Mouse (Mus musculus): Measurements from ENCODE around the gene Itgb3bp. TPM values are rescaled to one million over a fixed set of nuclear protein-coding genes. Genes with fewer than 3 reads are reported as not detected.

Itgb3bp gene
- total and polyA plus RNA-seq, 2 experiments from 2014 or later = 1.1 to 26.2 TPM

- Histone ChIP-seq H3K4me2 (ENCODE audit: low read depth, low read length) (no peak overlapping the region), H3K27ac (ENCODE audit: low read depth) (no peak overlapping the region), H3K9ac (replicated peaks; ENCODE audit: low read depth, low read length) (no peak overlapping the region), H3K4me3 (ENCODE audit: low read depth, low read length) (no peak overlapping the region), H3K27me3 (ENCODE audit: control insufficient read depth, insufficient read depth, low read length) (no peaks in the 10 kb centered on the region), H3K36me3 (replicated peaks; ENCODE audit: control insufficient read depth, insufficient read depth, low read length) (peaks cover 4% of the 10 kb centered on the region; the same call in 1 of the 2 replicates), H3K4me1 (ENCODE audit: control insufficient read depth, insufficient read depth) (peaks cover 15% of the 10 kb centered on the region; the same call in 1 of the 2 replicates), H3K9me3 (replicated peaks; ENCODE audit: control insufficient read depth, low read length) (no peaks in the 10 kb centered on the region)
- WGBS = 79% methylated on average over 4 of the region's 4 CpGs
- DNase-seq (ENCODE audit: low spot score) (no peak), ATAC-seq (ENCODE audit: insufficient read depth, low read depth) (no peak)
- TF ChIP-seq EP300 (IDR thresholded peaks at IDR 0.05; ENCODE audit: low read depth) (no peak), CTCF (IDR thresholded peaks at IDR 0.05; ENCODE audit: low read depth) (no peak)
These were observed 27.6 kb upstream of the Itgb3bp start for GRCm38 (mm10) chr4:99957186-99957585.

GRCm38 (mm10) chr4:99955396-99955795 is 25.8 kb upstream of the Itgb3bp start:
- no peak overlapping the region for H3K27ac ChIP-seq (ENCODE audit: low read depth)
- no peaks in the 10 kb centered on the region for H3K27me3 ChIP-seq (ENCODE audit: control insufficient read depth, insufficient read depth, low read length)
- no peak overlapping the region for H3K4me3 ChIP-seq (ENCODE audit: low read depth, low read length)
- TF ChIP-seq CTCF (IDR thresholded peaks at IDR 0.05; ENCODE audit: low read depth) = no peak
- TF ChIP-seq EP300 (IDR thresholded peaks at IDR 0.05; ENCODE audit: low read depth) = no peak
- ATAC-seq (ENCODE audit: insufficient read depth, low read depth) = no peak
- peaks cover 15% of the 10 kb centered on the region; the same call in 1 of the 2 replicates for H3K4me1 ChIP-seq (ENCODE audit: control insufficient read depth, insufficient read depth)
- peaks cover 7% of the 10 kb centered on the region; the same call in 1 of the 2 replicates for H3K36me3 ChIP-seq (replicated peaks; ENCODE audit: control insufficient read depth, insufficient read depth, low read length)
- H3K4me2 ChIP-seq (ENCODE audit: low read depth, low read length) = no peak overlapping the region
- H3K9ac ChIP-seq (replicated peaks; ENCODE audit: low read depth, low read length) = no peak overlapping the region
- H3K9me3 ChIP-seq (replicated peaks; ENCODE audit: control insufficient read depth, low read length) = no peaks in the 10 kb centered on the region
- 85% methylated on average over 10 of the region's 10 CpGs for WGBS
- DNase-seq (ENCODE audit: low spot score) = no peak

GRCm38 (mm10) chr4:99953904-99954303 is 24.3 kb upstream of the Itgb3bp start:
- ATAC-seq (ENCODE audit: insufficient read depth, low read depth) = no peak

GRCm38 (mm10) chr4:99947896-99948295 is 18.3 kb upstream of the Itgb3bp start:
- DNase-seq (ENCODE audit: low spot score) (no peak), ATAC-seq (ENCODE audit: insufficient read depth, low read depth) (no peak)
- Histone ChIP-seq H3K9me3 (replicated peaks; ENCODE audit: control insufficient read depth, low read length) (no peaks in the 10 kb centered on the region), H3K9ac (replicated peaks; ENCODE audit: low read depth, low read length) (no peak overlapping the region), H3K27me3 (ENCODE audit: control insufficient read depth, insufficient read depth, low read length) (no peaks in the 10 kb centered on the region), H3K36me3 (replicated peaks; ENCODE audit: control insufficient read depth, insufficient read depth, low read length) (peaks cover 7% of the 10 kb centered on the region; the same call in 1 of the 2 replicates), H3K4me2 (ENCODE audit: low read depth, low read length) (no peak overlapping the region), H3K4me3 (ENCODE audit: low read depth, low read length) (no peak overlapping the region), H3K4me1 (ENCODE audit: control insufficient read depth, insufficient read depth) (no peaks in the 10 kb centered on the region), H3K27ac (ENCODE audit: low read depth) (no peak overlapping the region)
- TF ChIP-seq EP300 (IDR thresholded peaks at IDR 0.05; ENCODE audit: low read depth) = no peak
- TF ChIP-seq CTCF (IDR thresholded peaks at IDR 0.05; ENCODE audit: low read depth) = no peak
- WGBS = 88% methylated on average over 1 of the region's 1 CpGs

More at GRCm38 (mm10) chr4:99953904-99954303, 24.3 kb upstream of the Itgb3bp start:
- no peak for DNase-seq (ENCODE audit: low spot score)
- peaks cover 9% of the 10 kb centered on the region; the same call in 1 of the 2 replicates for H3K4me1 ChIP-seq (ENCODE audit: control insufficient read depth, insufficient read depth)
- no peaks in the 10 kb centered on the region for H3K27me3 ChIP-seq (ENCODE audit: control insufficient read depth, insufficient read depth, low read length)
- peaks cover 7% of the 10 kb centered on the region; the same call in 1 of the 2 replicates for H3K36me3 ChIP-seq (replicated peaks; ENCODE audit: control insufficient read depth, insufficient read depth, low read length)
- H3K4me3 ChIP-seq (ENCODE audit: low read depth, low read length) = no peak overlapping the region
- H3K9me3 ChIP-seq (replicated peaks; ENCODE audit: control insufficient read depth, low read length) = no peaks in the 10 kb centered on the region
- no peak overlapping the region for H3K27ac ChIP-seq (ENCODE audit: low read depth)
- TF ChIP-seq EP300 (IDR thresholded peaks at IDR 0.05; ENCODE audit: low read depth) (no peak), CTCF (IDR thresholded peaks at IDR 0.05; ENCODE audit: low read depth) (no peak)
- no peak overlapping the region for H3K4me2 ChIP-seq (ENCODE audit: low read depth, low read length)
- 81% methylated on average over 2 of the region's 2 CpGs for WGBS
- H3K9ac ChIP-seq (replicated peaks; ENCODE audit: low read depth, low read length) = no peak overlapping the region

- H3K27ac ChIP-seq (ENCODE audit: low read depth) = no peak overlapping the region
- WGBS = 79% methylated on average over 1 of the region's 1 CpGs
- peaks cover 7% of the 10 kb centered on the region; the same call in 1 of the 2 replicates for H3K36me3 ChIP-seq (replicated peaks; ENCODE audit: control insufficient read depth, insufficient read depth, low read length)
- H3K4me3 ChIP-seq (ENCODE audit: low read depth, low read length) = no peak overlapping the region
- no peak overlapping the region for H3K4me2 ChIP-seq (ENCODE audit: low read depth, low read length)
- H3K9me3 ChIP-seq (replicated peaks; ENCODE audit: control insufficient read depth, low read length) = no peaks in the 10 kb centered on the region
- TF ChIP-seq EP300 (IDR thresholded peaks at IDR 0.05; ENCODE audit: low read depth) = no peak
- TF ChIP-seq CTCF (IDR thresholded peaks at IDR 0.05; ENCODE audit: low read depth) = peak; percentile 55
- no peak overlapping the region for H3K9ac ChIP-seq (replicated peaks; ENCODE audit: low read depth, low read length)
- no peaks in the 10 kb centered on the region for H3K27me3 ChIP-seq (ENCODE audit: control insufficient read depth, insufficient read depth, low read length)
- no peak; the same call in 1 of the 2 replicates for ATAC-seq (ENCODE audit: insufficient read depth, low read depth)
- DNase-seq (ENCODE audit: low spot score) = peak; percentile 56
- H3K4me1 ChIP-seq (ENCODE audit: control insufficient read depth, insufficient read depth) = peaks cover 4% of the 10 kb centered on the region; the same call in 1 of the 2 replicates
These were observed 17.6 kb upstream of the Itgb3bp start for GRCm38 (mm10) chr4:99947192-99947591.

GRCm38 (mm10) chr4:99946516-99946915 is 16.9 kb upstream of the Itgb3bp start:
- peaks cover 10% of the 10 kb centered on the region; the same call in 1 of the 2 replicates for H3K4me1 ChIP-seq (ENCODE audit: control insufficient read depth, insufficient read depth)
- no peak overlapping the region for H3K4me3 ChIP-seq (ENCODE audit: low read depth, low read length)
- no peak for DNase-seq (ENCODE audit: low spot score)
- H3K9me3 ChIP-seq (replicated peaks; ENCODE audit: control insufficient read depth, low read length) = no peaks in the 10 kb centered on the region
- no peak for ATAC-seq (ENCODE audit: insufficient read depth, low read depth)
- TF ChIP-seq EP300 (IDR thresholded peaks at IDR 0.05; ENCODE audit: low read depth) = no peak
- TF ChIP-seq CTCF (IDR thresholded peaks at IDR 0.05; ENCODE audit: low read depth) = no peak
- WGBS = 80% methylated on average over 2 of the region's 2 CpGs
- no peak overlapping the region for H3K9ac ChIP-seq (replicated peaks; ENCODE audit: low read depth, low read length)
- no peak overlapping the region for H3K4me2 ChIP-seq (ENCODE audit: low read depth, low read length)
- no peak overlapping the region for H3K27ac ChIP-seq (ENCODE audit: low read depth)
- peaks cover 2% of the 10 kb centered on the region; the same call in 1 of the 2 replicates for H3K36me3 ChIP-seq (replicated peaks; ENCODE audit: control insufficient read depth, insufficient read depth, low read length)
- H3K27me3 ChIP-seq (ENCODE audit: control insufficient read depth, insufficient read depth, low read length) = no peaks in the 10 kb centered on the region
